Mouse (Mus musculus) T-helper 17 cell (primary cell): ENCODE measurements around the gene Depdc7.

Experiments
- in situ Hi-C, 2 experiments: fragments of 300-600 bp; cut with MboI, MseI; formaldehyde crosslinking; loops; 1 replicate in 1 of 2; 2 replicates in 1 of 2; pipeline ENCODE4 v1.15.1; 2025; ENCODE audit warnings: high pct_unique_total_duplicates in 2 of 2

The Depdc7 gene

DNA sequence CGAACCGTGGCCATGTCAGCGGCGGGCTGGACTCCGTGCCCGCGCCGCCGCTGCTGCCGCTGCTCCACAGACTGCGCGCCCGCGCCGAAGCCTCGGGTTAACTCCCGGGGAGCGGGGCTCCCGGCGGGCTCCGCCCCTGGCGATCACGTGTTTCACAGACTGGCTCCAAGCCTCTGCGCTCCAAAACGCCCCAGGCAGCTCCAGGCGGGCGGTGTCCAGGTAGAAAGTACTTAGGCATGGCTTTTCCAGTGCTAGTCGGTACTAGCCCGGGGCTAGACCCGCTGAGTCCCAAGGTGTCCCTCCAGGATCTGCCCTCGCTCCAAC is at the start of gene Depdc7:
Depdc7 (minus strand) TSS at position 138 of the 324 bp plus-strand sequence.
- in situ Hi-C loops = no loop called here

DNA sequence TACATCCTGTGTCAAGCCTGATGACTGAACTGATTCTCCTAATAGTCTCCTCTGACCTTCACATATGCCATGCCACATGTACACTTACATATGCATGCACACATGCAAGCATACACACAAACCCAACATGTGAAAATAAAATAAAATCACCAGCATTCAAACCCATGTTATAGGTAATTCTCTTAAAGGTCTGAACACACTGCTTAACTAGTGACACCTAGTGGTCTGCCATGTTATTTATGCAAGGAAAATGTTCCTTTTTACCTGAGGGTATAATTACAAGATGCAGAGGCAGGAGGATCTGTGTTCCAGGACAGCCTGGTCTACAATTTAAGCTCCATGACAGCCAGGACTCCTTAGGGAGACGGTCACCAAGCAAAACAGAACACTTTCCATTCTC is 32.1 kb upstream of the Depdc7 start:
- in situ Hi-C loops = loop anchor here in 1 of 2 experiments (5.0 kb wide), 1 partner anchor 57 kb away; the partner anchor contains the start of gene Pin1rt1

DNA sequence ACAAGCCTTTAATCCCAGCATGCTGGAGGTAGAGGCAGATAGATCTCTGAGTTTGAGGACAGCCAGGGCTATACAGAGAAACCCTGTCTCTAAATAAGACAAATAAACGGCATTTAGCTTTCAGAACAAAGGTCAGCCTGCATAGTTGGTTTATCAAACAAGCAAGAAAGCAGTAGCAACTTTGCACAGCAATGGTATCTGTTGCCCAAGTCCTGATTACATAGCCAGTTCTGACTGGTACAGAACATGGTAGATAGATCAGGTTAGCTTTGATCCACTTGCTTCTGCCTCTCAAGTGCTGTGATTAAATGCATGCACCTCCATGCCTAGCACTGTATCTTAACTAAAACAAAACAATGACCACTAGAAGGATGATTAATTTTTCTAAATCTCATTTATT is 26.0 kb upstream of the Depdc7 start:
- in situ Hi-C loops = no loop called here

DNA sequence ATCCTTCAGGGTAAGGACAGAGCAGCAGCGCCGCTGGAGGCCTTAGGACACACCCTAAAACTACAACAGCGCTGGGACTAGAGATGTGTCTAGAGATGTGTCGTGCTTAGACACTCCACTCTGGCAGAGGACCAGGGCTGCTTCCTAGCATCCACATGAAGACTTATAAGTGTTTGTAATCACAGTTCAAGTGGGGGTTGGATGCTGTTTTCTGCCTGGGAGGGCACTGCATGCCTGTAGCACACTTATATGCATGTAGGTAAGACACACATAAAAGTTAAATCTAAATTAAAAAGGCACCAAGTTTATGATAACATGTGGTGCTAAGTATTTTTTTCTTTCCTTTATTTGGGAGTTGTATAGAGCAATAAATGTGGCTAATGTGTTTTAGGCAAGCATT is 21.3 kb upstream of the Depdc7 start:
- in situ Hi-C loops = no loop called here

DNA sequence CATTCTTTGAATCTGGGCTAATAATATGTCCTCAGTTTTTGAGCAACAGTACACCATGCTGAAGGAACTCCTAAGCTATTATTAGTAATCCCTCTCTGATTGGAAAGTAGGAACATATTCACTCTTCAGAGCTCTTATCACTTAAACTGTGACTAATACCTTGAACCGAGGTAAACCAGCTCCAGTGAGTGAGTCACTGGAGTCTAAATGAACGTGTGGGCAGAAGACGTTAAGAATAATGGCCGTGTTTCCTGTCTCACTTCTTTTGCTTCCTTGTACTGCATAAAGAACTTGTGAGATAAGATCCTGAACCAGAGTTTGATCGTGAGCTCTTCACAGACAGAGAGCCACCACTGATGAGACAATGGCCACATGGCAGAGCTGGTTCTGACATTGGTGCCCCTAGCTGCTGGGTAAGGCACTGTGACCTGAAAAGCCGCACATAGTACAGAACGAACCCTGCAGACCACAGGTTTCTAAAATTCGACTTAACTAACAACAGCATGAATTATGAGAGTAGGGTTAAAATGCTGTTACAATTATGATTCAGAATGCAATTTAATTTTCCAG is 20.5 kb upstream of the Depdc7 start:
- in situ Hi-C loops = no loop called here

DNA sequence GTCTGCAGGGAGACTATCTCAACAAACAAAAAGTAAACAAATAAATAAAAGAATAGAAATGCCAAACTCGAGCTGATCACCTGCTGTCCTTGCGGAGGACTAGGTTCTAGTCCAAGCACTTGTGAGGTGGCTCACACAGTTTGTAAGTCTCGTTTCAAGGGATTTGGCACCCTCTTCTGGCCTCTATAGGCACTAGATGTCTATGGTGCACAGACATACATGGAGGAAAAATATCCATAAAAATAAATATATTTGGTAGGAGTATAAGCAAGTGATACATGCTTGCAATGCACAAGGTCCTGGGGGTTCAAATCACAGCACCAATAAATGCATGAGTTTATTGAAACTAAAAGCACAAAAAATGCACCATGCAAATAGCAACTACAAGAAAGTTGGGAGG is 7.9 kb upstream of the Depdc7 start:
- in situ Hi-C loops = loop anchor here in 1 of 2 experiments (5.0 kb wide), 1 partner anchor 63 kb away; no protein-coding TSS in a partner anchor

DNA sequence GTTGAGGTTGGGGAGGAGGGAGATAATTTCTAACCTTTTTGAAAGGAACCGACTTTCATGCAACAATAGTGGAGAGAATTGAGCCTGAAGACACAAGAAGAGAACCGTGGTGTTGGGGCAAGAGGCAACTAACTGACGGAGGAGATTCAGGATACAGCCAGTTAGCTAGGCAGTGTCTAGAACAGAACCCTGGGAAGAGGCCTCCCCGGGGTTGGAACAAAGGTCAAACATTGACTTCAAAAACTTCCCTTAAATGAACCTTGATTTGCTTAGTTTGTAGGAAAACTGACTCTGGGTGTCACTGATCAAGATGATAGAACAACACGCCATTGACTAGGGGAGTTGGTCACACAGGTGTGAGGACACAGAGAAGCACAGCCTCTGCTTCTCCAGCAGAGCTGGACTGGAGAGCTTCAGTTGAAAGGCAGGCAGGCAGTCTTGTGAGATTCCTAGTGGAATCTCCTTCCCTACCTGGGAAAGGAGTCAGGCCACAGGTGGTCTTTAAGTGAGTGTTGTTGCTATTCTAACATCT is 6.0 kb upstream of the Depdc7 start:
- in situ Hi-C loops = no loop called here

DNA sequence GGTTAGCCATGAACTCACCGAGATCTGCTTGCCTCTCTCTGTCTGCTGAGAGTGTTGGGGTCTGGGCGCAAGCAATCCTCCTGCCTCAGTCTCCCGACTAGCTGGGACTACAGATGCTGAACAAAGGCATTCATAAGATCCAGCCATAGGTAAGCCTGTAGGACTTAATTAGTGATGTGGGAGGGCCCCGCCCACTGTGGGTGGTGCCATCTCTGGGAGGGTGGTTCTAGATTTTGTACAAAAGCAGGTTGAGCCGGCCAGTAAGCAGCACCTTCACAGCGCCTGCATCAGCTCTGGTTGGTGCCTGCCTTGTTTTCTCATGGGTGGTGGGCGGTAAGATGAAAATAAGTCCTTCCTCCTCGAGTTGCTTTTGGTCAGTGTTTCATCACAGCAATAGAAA is 3.6 kb upstream of the Depdc7 start:
- in situ Hi-C loops = no loop called here

DNA sequence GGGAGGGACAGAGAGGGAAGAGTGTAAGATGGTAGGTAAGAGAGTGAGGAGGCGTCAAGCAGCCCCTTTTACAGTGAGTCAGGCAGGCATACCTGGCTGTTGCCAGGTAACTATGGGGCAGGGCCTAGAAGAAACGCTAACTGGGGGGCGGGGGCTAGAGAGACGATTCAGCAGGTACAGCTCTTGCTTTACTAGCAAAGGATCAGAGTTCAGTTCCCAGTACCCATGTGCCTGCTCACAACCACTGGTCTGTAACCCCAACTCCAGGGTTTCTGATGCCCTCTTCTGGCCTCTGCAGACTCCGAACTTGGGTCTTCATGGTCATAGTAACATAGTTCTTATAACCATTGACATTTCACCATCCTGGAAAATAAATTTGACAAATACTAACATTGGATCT is 1.3 kb upstream of the Depdc7 start:
- in situ Hi-C loops = no loop called here

DNA sequence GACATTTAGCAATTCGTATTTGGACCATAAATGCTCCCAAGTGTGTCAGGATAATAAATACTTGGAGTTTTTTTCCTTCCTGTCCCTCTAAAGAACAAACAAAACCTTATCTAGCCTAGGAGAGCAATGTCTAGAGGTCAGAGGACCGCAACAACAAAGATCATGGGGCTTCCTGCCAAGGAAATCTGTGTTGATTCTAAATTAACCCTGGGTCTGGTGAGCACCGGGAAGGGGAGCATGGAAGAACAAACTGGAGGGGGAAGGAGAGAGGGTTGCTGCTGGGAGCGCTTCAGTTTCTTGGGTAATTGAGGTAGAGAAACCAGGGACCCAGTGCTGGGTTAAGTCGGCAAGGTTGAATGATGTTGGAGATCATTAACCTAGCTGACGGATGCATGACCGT is 482 bp upstream of the Depdc7 start:
- in situ Hi-C loops = no loop called here

DNA sequence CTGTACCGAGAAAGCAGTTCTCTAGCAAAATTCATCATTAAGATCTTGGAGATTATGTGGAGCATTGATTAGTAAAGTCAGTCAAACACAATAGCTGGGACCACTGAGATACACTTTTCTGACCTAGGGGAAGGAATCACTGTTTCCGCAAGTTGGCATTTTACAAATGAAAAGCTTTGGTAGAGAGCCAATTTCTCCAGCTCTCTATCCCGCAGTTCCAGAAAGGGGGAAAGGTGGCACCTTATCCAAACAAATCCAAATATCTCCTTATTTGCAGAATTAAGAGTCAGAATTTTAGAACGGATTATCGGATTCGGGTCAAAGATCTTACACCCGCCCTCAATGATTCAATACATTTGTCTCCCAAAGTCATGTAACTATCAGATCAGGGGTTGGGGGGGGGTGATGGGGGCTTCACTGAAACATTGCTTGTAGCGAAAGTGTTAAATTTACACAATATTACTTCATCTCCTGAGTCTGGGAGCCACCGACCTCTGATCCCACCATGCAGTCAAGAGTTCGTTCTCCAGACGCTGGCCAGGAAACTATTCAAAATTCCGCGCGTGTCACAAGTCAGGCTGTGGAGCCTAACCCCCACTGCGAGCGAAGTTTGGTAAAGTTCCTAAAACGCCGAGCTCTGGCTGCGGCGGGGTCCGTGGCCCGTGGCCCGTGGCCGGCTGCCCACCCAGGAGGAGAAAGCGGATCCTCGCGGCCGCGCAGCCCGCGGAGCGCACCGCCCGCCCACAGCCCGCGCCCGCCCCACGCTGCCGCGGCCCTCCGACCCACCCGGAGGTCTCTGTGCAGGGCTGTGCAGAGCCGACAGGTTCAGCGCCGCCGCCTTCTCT is 560 bp downstream of the Depdc7 start:
- in situ Hi-C loops = no loop called here

DNA sequence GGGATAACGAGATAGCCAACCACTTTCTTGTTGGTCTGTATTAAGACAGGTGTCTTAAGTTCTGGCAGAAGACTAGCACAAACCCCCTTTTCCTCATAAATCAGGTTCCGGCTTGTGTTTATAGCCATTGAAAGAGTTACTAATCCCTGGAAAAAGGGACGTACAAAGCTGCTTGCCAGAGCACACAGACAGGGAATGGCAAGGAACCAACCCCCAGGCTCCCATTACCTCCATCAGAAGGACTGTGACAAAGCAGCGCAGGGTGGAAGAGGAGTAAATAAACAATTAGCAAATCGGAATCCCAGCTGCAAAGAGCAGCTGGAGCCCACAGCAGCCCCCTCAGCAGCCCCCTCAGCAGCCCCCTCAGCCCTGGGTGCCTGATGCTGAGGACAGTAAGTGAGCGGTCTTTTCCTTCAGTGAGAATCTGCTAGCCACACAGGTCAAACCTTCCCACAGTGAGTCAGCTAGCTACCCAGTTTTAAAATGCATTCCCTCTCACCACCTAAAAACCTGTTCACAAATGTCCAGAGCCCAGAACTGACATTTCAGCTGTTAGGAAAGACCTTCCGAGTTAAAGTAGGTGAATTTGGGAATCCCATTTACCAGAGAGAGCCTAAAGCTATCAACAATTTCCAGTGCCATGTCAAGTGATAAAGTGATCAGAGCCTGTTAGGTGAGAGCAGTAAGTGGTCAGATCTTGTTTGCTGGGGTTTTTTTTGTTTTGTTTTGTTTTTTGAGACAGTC is 1.5 kb downstream of the Depdc7 start:
- in situ Hi-C loops = no loop called here

DNA sequence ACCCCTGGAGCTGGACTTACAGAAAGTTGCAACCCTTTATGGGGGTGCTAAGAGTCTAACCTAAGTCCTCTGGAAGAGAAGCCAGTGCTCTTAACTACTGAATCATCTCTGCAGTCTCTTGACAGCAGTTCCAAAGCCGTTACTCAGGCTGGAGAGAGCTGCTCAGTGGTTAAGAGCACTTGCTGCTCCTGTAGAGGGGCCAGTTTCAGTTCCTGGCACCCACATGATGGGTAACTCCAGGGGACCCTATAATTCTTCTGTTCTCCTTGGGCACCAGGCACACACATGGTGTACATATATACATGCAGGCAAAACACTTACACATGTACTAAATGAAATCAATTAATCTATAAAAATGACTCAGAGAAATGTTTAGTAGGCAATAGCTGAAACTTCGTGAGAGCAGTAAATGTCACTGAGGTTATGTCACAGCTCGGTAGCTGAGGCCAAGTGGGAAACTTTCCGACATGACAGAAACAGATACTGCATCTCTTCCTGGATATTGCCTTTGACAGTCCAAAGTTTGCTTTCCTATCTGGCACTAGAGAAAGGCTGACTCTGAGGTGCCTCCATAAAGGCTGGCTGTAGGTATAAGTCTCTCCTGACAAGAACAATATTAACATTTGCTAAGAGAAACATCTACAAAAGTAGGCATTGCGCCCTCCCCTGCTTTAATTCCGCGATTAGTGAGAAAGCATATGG is 2.3 kb downstream of the Depdc7 start:
- in situ Hi-C loops = no loop called here

DNA sequence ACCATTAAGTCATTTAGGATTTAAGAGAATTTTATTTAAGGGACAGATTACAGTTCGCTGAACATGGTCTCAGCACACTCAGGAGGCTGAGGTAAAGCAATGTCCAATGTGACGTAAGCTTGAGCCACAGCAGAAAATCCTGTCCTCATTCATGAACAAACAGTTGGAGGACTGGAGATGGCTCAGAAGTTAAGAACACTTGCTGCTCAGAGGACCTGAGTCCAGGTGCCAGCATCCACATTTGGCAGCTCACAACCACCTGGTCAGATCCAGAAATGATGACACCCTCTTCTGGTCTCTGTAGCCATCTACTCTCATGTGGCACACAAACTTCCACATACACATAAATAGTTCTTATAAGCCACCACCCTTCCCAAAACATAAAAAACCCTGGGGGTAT is 3.0 kb downstream of the Depdc7 start:
- in situ Hi-C loops = no loop called here

DNA sequence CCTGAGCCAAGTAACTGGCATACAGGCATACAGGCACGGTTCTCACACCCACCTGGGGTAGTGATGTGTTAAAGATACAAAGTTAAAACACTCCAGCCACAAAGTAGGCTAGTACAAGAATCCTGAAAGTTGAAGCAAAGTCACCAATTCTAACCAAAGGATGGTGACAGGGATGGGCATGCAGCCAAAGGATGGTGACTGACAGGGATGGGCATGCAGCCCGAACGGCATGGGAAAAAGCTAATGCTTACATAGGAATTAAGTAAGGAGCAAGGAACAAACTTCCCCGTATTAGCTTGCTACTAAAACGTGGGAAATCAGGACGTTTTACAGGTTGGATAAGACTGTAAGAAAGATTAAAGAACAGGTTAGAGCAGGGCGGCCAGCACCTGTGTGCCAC is 6.4 kb downstream of the Depdc7 start:
- in situ Hi-C loops = no loop called here

DNA sequence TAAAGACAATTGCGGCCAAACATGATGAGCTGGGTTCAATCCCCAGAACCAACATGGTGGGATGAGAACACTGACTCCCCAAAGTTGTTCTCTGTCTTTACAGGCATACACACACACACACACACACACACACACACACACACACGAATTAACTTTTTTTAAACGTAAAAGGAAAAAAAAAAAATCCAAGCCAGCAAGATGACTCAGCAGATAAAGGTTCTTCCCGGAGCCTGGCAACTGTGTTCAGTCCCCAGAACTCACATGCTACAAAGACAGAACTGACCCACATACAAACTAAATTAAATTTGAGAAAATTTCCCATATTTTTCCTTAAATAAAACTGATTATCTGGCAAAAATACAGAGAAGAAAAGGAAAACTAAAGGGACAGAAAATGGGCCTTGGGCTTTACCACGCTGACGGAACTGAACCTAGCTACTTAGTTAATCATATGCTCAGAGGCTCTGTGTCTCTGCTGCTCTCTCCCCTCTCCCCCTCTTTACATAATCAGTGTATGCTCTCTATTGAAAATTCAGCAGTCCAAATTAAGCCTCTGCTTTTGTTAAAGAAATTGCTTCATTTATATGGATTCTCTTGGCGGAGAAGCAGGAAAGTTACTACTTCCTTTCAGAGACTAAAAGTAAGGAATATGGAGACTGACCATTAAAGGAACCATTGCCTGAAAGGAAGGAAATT is 10.0 kb downstream of the Depdc7 start:
- in situ Hi-C loops = no loop called here

DNA sequence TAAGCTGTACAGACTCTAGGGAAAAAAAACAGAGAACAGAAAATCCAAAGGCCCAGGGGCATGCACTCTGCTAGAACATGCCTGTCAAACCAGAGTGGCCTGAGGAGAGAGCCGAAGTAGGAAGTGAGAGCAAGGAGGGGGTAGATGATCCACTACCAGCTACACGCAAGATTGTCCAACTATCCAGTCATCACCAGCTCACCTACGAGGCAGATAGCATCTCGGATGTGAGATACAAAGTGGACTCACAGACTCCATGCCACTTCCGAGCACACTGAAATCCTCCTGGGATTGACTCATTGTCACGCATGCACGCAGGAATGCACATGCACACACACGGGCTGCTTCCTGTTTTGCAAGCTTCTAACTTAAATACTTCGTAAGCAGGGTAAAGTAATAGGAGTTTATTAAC is 10.6 kb downstream of the Depdc7 start:
- in situ Hi-C loops = no loop called here

DNA sequence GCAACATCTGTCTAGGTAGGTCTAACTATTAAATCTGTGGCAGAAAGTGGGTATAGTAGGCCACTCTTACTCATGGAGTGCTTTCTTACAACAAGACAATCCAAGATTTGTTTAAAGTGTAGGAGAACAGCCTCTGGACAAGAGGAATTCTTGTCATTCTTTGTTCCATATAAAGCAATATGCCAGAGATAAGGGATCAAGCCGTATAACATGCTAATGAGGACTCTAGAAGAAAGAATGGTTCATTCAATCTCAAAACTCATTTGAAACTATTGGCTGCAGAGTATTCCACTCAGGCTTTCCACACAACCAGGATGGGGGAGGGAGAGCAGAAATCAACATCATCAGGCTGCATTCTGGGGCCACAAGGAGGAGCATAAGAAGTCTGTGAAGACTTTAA is 15.3 kb downstream of the Depdc7 start:
- in situ Hi-C loops = no loop called here

DNA sequence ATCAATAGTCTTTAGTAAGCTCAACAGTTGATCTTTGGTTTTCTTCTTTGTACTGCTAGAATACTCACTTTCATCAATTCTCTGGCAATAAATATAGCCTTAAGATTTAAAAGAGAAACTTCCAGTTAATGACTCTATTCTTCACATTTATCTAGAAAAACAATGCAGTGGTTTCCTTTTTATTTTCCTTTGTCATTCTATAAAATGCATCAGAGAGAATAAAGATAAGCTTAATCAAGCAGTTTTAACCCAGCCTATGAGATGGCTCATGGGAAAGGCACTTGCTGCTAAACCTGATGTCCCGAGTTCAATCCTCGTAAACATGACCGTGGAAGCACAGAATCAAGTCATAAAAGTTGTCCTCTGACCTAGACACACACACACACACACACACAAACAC is 20.7 kb downstream of the Depdc7 start:
- in situ Hi-C loops = no loop called here

DNA sequence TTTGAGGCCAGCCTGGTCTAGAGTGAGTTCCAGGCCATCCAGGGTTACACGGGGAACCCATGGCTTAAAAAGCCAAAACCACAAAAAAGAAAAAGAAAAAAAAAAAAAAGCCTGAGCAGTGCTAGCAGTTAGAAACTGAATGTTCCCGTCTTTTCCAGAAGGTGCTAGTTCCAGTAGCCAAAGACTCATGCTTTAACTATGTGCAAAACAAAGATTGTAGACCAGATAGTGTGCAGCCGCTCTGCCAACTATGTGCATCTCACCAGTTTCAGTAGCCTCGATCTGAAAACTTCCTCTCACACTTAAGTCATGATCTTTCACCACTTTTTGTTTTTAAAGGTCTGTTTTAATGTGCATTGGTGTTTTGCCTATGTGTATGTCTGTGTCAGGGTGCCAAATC is 24.9 kb downstream of the Depdc7 start:
- in situ Hi-C loops = loop anchor here in 1 of 2 experiments (5.0 kb wide), 1 partner anchor 54 kb away; no protein-coding TSS in a partner anchor

DNA sequence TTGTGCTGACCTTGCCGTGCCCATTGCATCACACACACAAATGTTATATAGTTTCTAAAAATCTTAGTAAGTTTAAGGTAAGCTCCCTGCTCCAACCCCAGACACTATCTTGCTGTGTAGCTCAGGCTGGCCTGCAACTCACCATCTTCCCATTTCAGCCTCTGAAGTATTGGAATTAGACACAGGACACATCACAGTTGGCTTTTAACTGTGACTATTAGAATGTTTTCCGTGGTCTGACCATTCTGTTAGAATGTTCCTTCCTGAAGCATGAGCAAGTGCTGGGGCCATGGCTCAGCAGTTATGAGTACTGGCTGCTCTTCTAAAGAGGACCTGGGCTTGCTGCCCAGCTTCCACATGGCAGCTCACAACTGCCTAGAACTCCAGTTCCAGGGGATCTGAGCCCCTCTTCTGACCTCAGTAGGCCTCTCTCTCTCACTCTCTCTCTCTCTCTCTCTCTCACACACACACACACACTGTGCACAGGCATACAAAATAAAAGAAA is 25.4 kb downstream of the Depdc7 start:
- in situ Hi-C loops = loop anchor here in 1 of 2 experiments (5.0 kb wide), 1 partner anchor 55 kb away; no protein-coding TSS in a partner anchor
